Mouse (Mus musculus) midbrain, embryonic 10.5 days (tissue): ENCODE measurements around the gene Dtx3. TPM values are rescaled to one million over a fixed set of nuclear protein-coding genes. Genes with fewer than 3 reads are reported as not detected.

Source experiments
- DNase-seq: peaks from one replicate; pipeline ENCODE4 v3.0.0-alpha.2; 2017; ENCODE audit warnings: low spot score
- H3K27ac ChIP-seq: fragments of 300-500 bp; sonication (generic); replicated peaks from 2 replicates; pipeline ENCODE4 v1.5.1; 2016; ENCODE audit warnings: mild to moderate bottlenecking
- H3K27me3 ChIP-seq: fragments of 300-500 bp; sonication (generic); 2 replicates; pipeline ENCODE4 v1.6.1; 2016; ENCODE audit warnings: low read depth, mild to moderate bottlenecking; ENCODE audit not compliant: poor library complexity, severe bottlenecking
- H3K36me3 ChIP-seq: fragments of 300-500 bp; sonication (generic); 2 replicates; pipeline ENCODE4 v1.6.1; 2016; ENCODE audit warnings: mild to moderate bottlenecking, moderate library complexity
- H3K4me1 ChIP-seq: fragments of 300-500 bp; sonication (generic); 2 replicates; pipeline ENCODE4 v1.6.1; 2016
- H3K4me3 ChIP-seq: fragments of 300-500 bp; sonication (generic); 2 replicates; pipeline ENCODE4 v1.5.1; 2016; ENCODE audit warnings: mild to moderate bottlenecking, moderate library complexity
- H3K9me3 ChIP-seq: fragments of 300-500 bp; sonication (generic); replicated peaks from 2 replicates; pipeline ENCODE4 v1.6.1; 2016; ENCODE audit warnings: mild to moderate bottlenecking
- WGBS: fragments of 180-500 bp; shearing (Covaris S2); methylation state at CpG from one replicate; pipeline ENCODE4 v1.1.7; 2016; 5-methylcytosine and 5-hydroxymethylcytosine counted together
- polyA plus RNA-seq: library from polyadenylated mRNA; unstranded; fragments of >200 nt; fragmentation: Nextera tagmentation; extraction: Ambion mirVana; gene quantifications from 2 replicates; pipeline ENCODE4 v1.2.1, GENCODE M21; 2016

Gene Dtx3
- polyA plus RNA-seq, 1 experiment from 2014 or later, result 119 TPM

- H3K27me3 ChIP-seq, result peaks cover 84% of the 10 kb centered on the region
- peaks cover 12% of the 10 kb centered on the region for H3K36me3 ChIP-seq
- no peak overlapping the region for H3K27ac ChIP-seq
- H3K9me3 ChIP-seq, result no peaks in the 10 kb centered on the region
- peaks cover 48% of the 10 kb centered on the region for H3K4me1 ChIP-seq
- WGBS, result 4% methylated on average over 41 of the region's 41 CpGs
- DNase-seq, result peak; percentile 45
- H3K4me3 ChIP-seq, result peak overlapping the region; percentile 47
Measured at GRCm38 (mm10) chr10:127178286-127179027, 17.1 kb downstream of the Dtx3 start.

- Histone ChIP-seq H3K9me3 (no peaks in the 10 kb centered on the region), H3K36me3 (peaks cover 5% of the 10 kb centered on the region), H3K4me1 (peaks cover 43% of the 10 kb centered on the region), H3K27me3 (peaks cover 83% of the 10 kb centered on the region), H3K27ac (no peak overlapping the region), H3K4me3 (peak overlapping the region; percentile 47)
- 1% methylated on average over 23 of the region's 23 CpGs for WGBS
- DNase-seq, result peak; percentile 89
Measured at GRCm38 (mm10) chr10:127177719-127178118, 17.8 kb downstream of the Dtx3 start.

GRCm38 (mm10) chr10:127177235-127177634, 18.3 kb downstream of the Dtx3 start:
- Histone ChIP-seq H3K9me3 (no peaks in the 10 kb centered on the region), H3K27me3 (peaks cover 79% of the 10 kb centered on the region), H3K4me1 (peaks cover 43% of the 10 kb centered on the region), H3K27ac (no peak overlapping the region), H3K4me3 (peak overlapping the region; percentile 47), H3K36me3 (no peaks in the 10 kb centered on the region; the same call in 1 of the 2 replicates)
- 23% methylated on average over 9 of the region's 9 CpGs for WGBS
- DNase-seq, result no peak

- H3K27me3 ChIP-seq, result peaks cover 79% of the 10 kb centered on the region
- 6% methylated on average over 7 of the region's 7 CpGs for WGBS
- H3K4me1 ChIP-seq, result peaks cover 43% of the 10 kb centered on the region
- no peaks in the 10 kb centered on the region for H3K36me3 ChIP-seq
- no peaks in the 10 kb centered on the region for H3K9me3 ChIP-seq
- no peak overlapping the region for H3K27ac ChIP-seq
- H3K4me3 ChIP-seq, result peak overlapping the region; percentile 22; the same call in 1 of the 2 replicates
- no peak for DNase-seq
Measured at GRCm38 (mm10) chr10:127176756-127177155, 18.8 kb downstream of the Dtx3 start.

GRCm38 (mm10) chr10:127176228-127176627, 19.3 kb downstream of the Dtx3 start:
- no peak overlapping the region for H3K27ac ChIP-seq
- WGBS, result 35% methylated on average over 3 of the region's 3 CpGs
- DNase-seq, result no peak
- H3K4me3 ChIP-seq, result no peak overlapping the region
- H3K27me3 ChIP-seq, result peaks cover 79% of the 10 kb centered on the region
- H3K9me3 ChIP-seq, result no peaks in the 10 kb centered on the region
- H3K36me3 ChIP-seq, result no peaks in the 10 kb centered on the region
- peaks cover 47% of the 10 kb centered on the region for H3K4me1 ChIP-seq

- Histone ChIP-seq H3K9me3 (no peaks in the 10 kb centered on the region), H3K27me3 (peaks cover 79% of the 10 kb centered on the region), H3K4me1 (peaks cover 50% of the 10 kb centered on the region), H3K36me3 (no peaks in the 10 kb centered on the region), H3K4me3 (no peak overlapping the region), H3K27ac (no peak overlapping the region)
- no peak for DNase-seq
- 90% methylated on average over 7 of the region's 7 CpGs for whole genome bisulfite sequencing
Measured at GRCm38 (mm10) chr10:127174170-127174569, 21.4 kb downstream of the Dtx3 start.

- H3K27ac ChIP-seq, result no peak overlapping the region
- H3K4me1 ChIP-seq, result peaks cover 42% of the 10 kb centered on the region
- no peak for DNase-seq
- H3K9me3 ChIP-seq, result no peaks in the 10 kb centered on the region
- WGBS, result 84% methylated on average over 16 of the region's 16 CpGs
- peaks cover 79% of the 10 kb centered on the region for H3K27me3 ChIP-seq
- H3K4me3 ChIP-seq, result no peak overlapping the region
- no peaks in the 10 kb centered on the region for H3K36me3 ChIP-seq
Measured at GRCm38 (mm10) chr10:127173148-127174065, 22.1 kb downstream of the Dtx3 start.

- Histone ChIP-seq H3K27me3 (peaks cover 79% of the 10 kb centered on the region), H3K9me3 (no peaks in the 10 kb centered on the region), H3K36me3 (no peaks in the 10 kb centered on the region), H3K4me1 (peaks cover 28% of the 10 kb centered on the region), H3K27ac (no peak overlapping the region), H3K4me3 (0 out of 2 replicates have a peak overlapping the region, but pooled peaks have one; percentile 55)
- WGBS, result 88% methylated on average over 15 of the region's 15 CpGs
- DNase-seq, result no peak
Measured at GRCm38 (mm10) chr10:127171631-127172200, 23.8 kb downstream of the Dtx3 start.

GRCm38 (mm10) chr10:127170837-127171272, 24.7 kb downstream of the Dtx3 start:
- peak; percentile 84 for DNase-seq
- H3K27ac ChIP-seq, result peak overlapping the region; percentile 72; the same call in 1 of the 2 replicates
- no peaks in the 10 kb centered on the region for H3K36me3 ChIP-seq
- H3K4me1 ChIP-seq, result peaks cover 33% of the 10 kb centered on the region
- WGBS, result under 1% methylated on average over 29 of the region's 29 CpGs
- H3K9me3 ChIP-seq, result no peaks in the 10 kb centered on the region
- peak overlapping the region; percentile 55 for H3K4me3 ChIP-seq
- H3K27me3 ChIP-seq, result peaks cover 79% of the 10 kb centered on the region

- Histone ChIP-seq H3K36me3 (no peaks in the 10 kb centered on the region), H3K27me3 (peaks cover 87% of the 10 kb centered on the region), H3K27ac (no peak overlapping the region), H3K4me3 (peak overlapping the region; percentile 55), H3K9me3 (no peaks in the 10 kb centered on the region), H3K4me1 (peaks cover 41% of the 10 kb centered on the region)
- under 1% methylated on average over 22 of the region's 22 CpGs for WGBS
- peak; percentile 62 for DNase-seq
Measured at GRCm38 (mm10) chr10:127170002-127170401, 25.5 kb downstream of the Dtx3 start.

GRCm38 (mm10) chr10:127167614-127168192, 27.8 kb downstream of the Dtx3 start:
- peaks cover 96% of the 10 kb centered on the region for H3K27me3 ChIP-seq
- H3K4me3 ChIP-seq, result no peak overlapping the region
- H3K27ac ChIP-seq, result no peak overlapping the region
- no peaks in the 10 kb centered on the region for H3K36me3 ChIP-seq
- no peak for DNase-seq
- H3K9me3 ChIP-seq, result no peaks in the 10 kb centered on the region
- H3K4me1 ChIP-seq, result peaks cover 46% of the 10 kb centered on the region
- 61% methylated on average over 10 of the region's 10 CpGs for WGBS
